In genomic region chr13:37433730-37434129, GRCm38 (mm10) we compare ENCODE assay signal across 8 mouse cellular contexts.
DNase-seq lines count a peak whose midpoint lies in the region; ATAC-seq and TF ChIP-seq lines count a peak whose summit lies in the region.

No protein-coding gene starts in this region.

- no peak for TF ChIP-seq POLR2A in heart, adult 2 months (IDR thresholded peaks at IDR 0.05; ENCODE audit: insufficient read depth, low read depth, low read length)

- peak overlapping the region; percentile 44; the same call in 1 of the 2 replicates for H3K4me3 ChIP-seq in heart, adult 2 months
- H3K4me3 ChIP-seq in left cerebral cortex, adult 2 months, result peak overlapping the region; percentile 28; the same call in 1 of the 2 replicates
- no peak overlapping the region for H3K4me3 ChIP-seq in intestine, embryonic 15.5 days (replicated peaks)
- H3K4me3 ChIP-seq in neural tube, embryonic 13.5 days, result no peak overlapping the region

- peak overlapping the region; percentile 78; the same call in 1 of the 2 replicates for H3K4me2 ChIP-seq in intestine, embryonic 15.5 days (replicated peaks)
- H3K4me2 ChIP-seq in neural tube, embryonic 13.5 days, result peak overlapping the region; percentile 71; the same call in 1 of the 2 replicates

- TF ChIP-seq CTCF in heart, adult 2 months (IDR thresholded peaks at IDR 0.05), result no peak
- TF ChIP-seq CTCF in left cerebral cortex, adult 2 months (IDR thresholded peaks at IDR 0.05), result no peak

- H3K4me1 ChIP-seq in heart, adult 2 months (ENCODE audit: control insufficient read depth, insufficient read depth, low read length), result peaks cover 6% of the 10 kb centered on the region
- peaks cover 5% of the 10 kb centered on the region; the same call in 1 of the 2 replicates for H3K4me1 ChIP-seq in intestine, embryonic 15.5 days (replicated peaks)
- H3K4me1 ChIP-seq in neural tube, embryonic 13.5 days (replicated peaks), result peaks cover 5% of the 10 kb centered on the region; the same call in 1 of the 2 replicates

- no peak for TF ChIP-seq EP300 in heart, adult 2 months (IDR thresholded peaks at IDR 0.05; ENCODE audit: insufficient read depth, low read depth, low read length)

- H3K27me3 ChIP-seq in heart, adult 2 months (ENCODE audit: control insufficient read depth, insufficient read depth, low read length), result no peaks in the 10 kb centered on the region
- H3K27me3 ChIP-seq in intestine, embryonic 15.5 days (replicated peaks), result 0 out of 2 replicates have a peak, but pooled peaks cover 3% of the 10 kb centered on the region
- H3K27me3 ChIP-seq in neural tube, embryonic 13.5 days, result peaks cover 45% of the 10 kb centered on the region

- ATAC-seq in intestine, embryonic 15.5 days, result peak; percentile 52; the same call in 1 of the 2 replicates
- peak; percentile 62 for ATAC-seq in neural tube, embryonic 13.5 days (ENCODE audit: low read depth)

- H3K9me3 ChIP-seq in intestine, embryonic 15.5 days, result no peaks in the 10 kb centered on the region
- no peaks in the 10 kb centered on the region for H3K9me3 ChIP-seq in neural tube, embryonic 13.5 days

- no peaks in the 10 kb centered on the region for H3K36me3 ChIP-seq in heart, adult 2 months (ENCODE audit: control insufficient read depth, insufficient read depth, low read length)
- no peaks in the 10 kb centered on the region for H3K36me3 ChIP-seq in intestine, embryonic 15.5 days
- H3K36me3 ChIP-seq in neural tube, embryonic 13.5 days, result no peaks in the 10 kb centered on the region

- H3K9ac ChIP-seq in heart, adult 2 months (ENCODE audit: low read depth, low read length), result no peak overlapping the region
- no peak overlapping the region for H3K9ac ChIP-seq in intestine, embryonic 15.5 days
- H3K9ac ChIP-seq in neural tube, embryonic 13.5 days, result no peak overlapping the region

- H3K79me2 ChIP-seq in heart, adult 2 months (replicated peaks; ENCODE audit: control insufficient read depth, insufficient read depth, low read length), result no peaks in the 10 kb centered on the region

- intact Hi-C loops in heart, adult 2 months (cut with DNase I), result loop anchor here (1.0 to 5.0 kb wide), 4 partner anchors 20 to 604 kb away; partner anchors contain the start of genes Cage1 and Riok1
- intact Hi-C loops in left cerebral cortex, adult 2 months (cut with DNase I), result loop anchor here (1.0 to 2.0 kb wide), 2 partner anchors 19 to 536 kb away; no protein-coding TSS in a partner anchor

- 6% methylated on average over 3 of the region's 3 CpGs for WGBS in heart, adult 2 months
- 6% methylated on average over 3 of the region's 3 CpGs for WGBS in intestine, embryonic 15.5 days
- WGBS in neural tube, embryonic 13.5 days, result 14% methylated on average over 3 of the region's 3 CpGs

- peak overlapping the region; percentile 83 for H3K27ac ChIP-seq in heart, adult 2 months
- H3K27ac ChIP-seq in left cerebral cortex, adult 2 months, result no peak overlapping the region
- no peak overlapping the region for H3K27ac ChIP-seq in intestine, embryonic 15.5 days
- H3K27ac ChIP-seq in neural tube, embryonic 13.5 days (replicated peaks), result no peak overlapping the region

- DNase-seq in heart, adult 2 months, result no peak
- DNase-seq in heart, adult 11 months, result no peak
- DNase-seq in left cerebral cortex, adult 2 months (ENCODE audit: extremely low spot score in 1 of 2, low spot score in 2 of 2), result no peak
- no peak for DNase-seq in left cerebral cortex, adult 18-20 months (ENCODE audit: low spot score in 2 of 2)
- DNase-seq in spleen, adult 18-20 months, result no peak
- no peak for DNase-seq in adipocyte (ENCODE audit: low spot score)

Comparison
In these comparisons a context has a peak if more than half of its experiments do, and no peak if none do; other contexts are left out.
1. H3K4me3 ChIP-seq: peak in heart, adult 2 months (single experiment) and left cerebral cortex, adult 2 months (single experiment); none in intestine, embryonic 15.5 days (single experiment) and neural tube, embryonic 13.5 days (single experiment).